Mouse (Mus musculus): ENCODE data around the gene Pde10a. TPM values are rescaled to one million over a fixed set of nuclear protein-coding genes. Genes with fewer than 3 reads are reported as not detected.
"Not testable (repeated sequence)": the region's sequence is repeated elsewhere in the genome, so short reads cannot be mapped to it uniquely, and the experiment has no call there.

Pde10a gene
- polyA plus RNA-seq, 1 experiment from 2014 or later: 4.8 TPM

DNA sequence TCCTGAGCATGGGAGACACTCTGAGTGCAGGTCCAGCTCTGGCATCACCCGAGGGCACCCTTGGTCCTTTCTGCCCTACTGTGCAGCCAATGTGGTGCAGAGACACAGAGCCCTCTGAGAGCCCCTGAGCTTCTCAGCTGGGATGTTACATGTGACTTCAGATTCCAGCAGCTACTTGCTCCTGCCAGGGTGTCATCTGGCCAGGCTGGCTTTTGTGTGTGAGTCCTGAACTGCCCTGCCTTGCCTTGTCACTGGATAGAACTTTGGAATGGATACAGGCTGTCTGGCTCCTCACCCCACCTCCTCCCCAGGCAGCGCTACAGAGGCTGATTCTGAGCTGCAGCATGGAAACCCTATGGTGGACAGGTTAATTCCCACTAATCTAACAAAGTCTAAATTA lies 149.5 kb downstream of the Pde10a start:
- no peak for ATAC-seq (ENCODE audit: low FRiP score)
- Histone ChIP-seq H3K4me2 (no peak overlapping the region), H3K27me3 (ENCODE audit: control insufficient read depth, insufficient read depth, low read length) (no peaks in the 10 kb centered on the region), H3K9ac (ENCODE audit: low read length) (no peak overlapping the region), H3K27ac (ENCODE audit: low read depth, low read length) (no peak overlapping the region), H3K4me1 (ENCODE audit: control insufficient read depth, insufficient read depth, low read length) (no peaks in the 10 kb centered on the region), H3K9me3 (ENCODE audit: control insufficient read depth, low read length) (no peaks in the 10 kb centered on the region), H3K4me3 (ENCODE audit: low read depth, low read length) (no peak overlapping the region), H3K36me3 (ENCODE audit: control insufficient read depth, insufficient read depth, low read length) (no peaks in the 10 kb centered on the region)
- no peak for DNase-seq (ENCODE audit: low spot score, missing footprints)
- 84% methylated on average over 2 of the region's 2 CpGs for WGBS

- Histone ChIP-seq H3K9me3 (ENCODE audit: control insufficient read depth, low read length) (no peaks in the 10 kb centered on the region), H3K4me2 (no peak overlapping the region), H3K27me3 (ENCODE audit: control insufficient read depth, insufficient read depth, low read length) (no peaks in the 10 kb centered on the region), H3K4me1 (ENCODE audit: control insufficient read depth, insufficient read depth, low read length) (no peaks in the 10 kb centered on the region), H3K36me3 (ENCODE audit: control insufficient read depth, insufficient read depth, low read length) (no peaks in the 10 kb centered on the region), H3K9ac (ENCODE audit: low read length) (no peak overlapping the region), H3K4me3 (ENCODE audit: low read depth, low read length) (no peak overlapping the region), H3K27ac (ENCODE audit: low read depth, low read length) (no peak overlapping the region)
- DNase-seq (ENCODE audit: low spot score, missing footprints) (no peak), ATAC-seq (ENCODE audit: low FRiP score) (no peak)
- WGBS: 71% methylated on average over 7 of the region's 7 CpGs
These were observed 161.2 kb downstream of the Pde10a start for GRCm38 (mm10) chr17:8686356-8686755.

DNA sequence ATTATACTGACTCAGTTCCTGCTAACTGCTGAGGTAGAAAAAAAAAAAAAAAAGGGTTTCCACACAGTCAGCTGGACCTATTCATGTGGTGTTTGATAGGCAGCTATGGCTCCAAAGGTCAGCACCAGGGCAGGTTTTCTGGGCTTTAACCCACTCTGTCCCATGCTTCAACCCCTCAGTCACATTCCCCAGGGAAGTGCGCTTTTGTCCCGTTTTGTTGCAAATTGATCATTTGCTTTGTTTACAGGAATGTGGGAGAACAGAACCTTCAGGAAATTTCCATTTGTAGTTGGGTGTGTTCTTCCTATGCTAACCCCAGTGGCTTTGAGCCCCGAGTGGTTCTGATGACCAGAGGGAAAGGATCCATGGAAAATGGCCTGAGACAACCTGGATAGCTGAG lies 162.9 kb downstream of the Pde10a start:
- ATAC-seq (ENCODE audit: low FRiP score) (no peak), DNase-seq (ENCODE audit: low spot score, missing footprints) (no peak)
- Histone ChIP-seq H3K27ac (ENCODE audit: low read depth, low read length) (no peak overlapping the region), H3K36me3 (ENCODE audit: control insufficient read depth, insufficient read depth, low read length) (no peaks in the 10 kb centered on the region), H3K4me1 (ENCODE audit: control insufficient read depth, insufficient read depth, low read length) (no peaks in the 10 kb centered on the region), H3K4me3 (ENCODE audit: low read depth, low read length) (no peak overlapping the region), H3K4me2 (no peak overlapping the region), H3K9ac (ENCODE audit: low read length) (no peak overlapping the region), H3K9me3 (ENCODE audit: control insufficient read depth, low read length) (no peaks in the 10 kb centered on the region), H3K27me3 (ENCODE audit: control insufficient read depth, insufficient read depth, low read length) (no peaks in the 10 kb centered on the region)
- 67% methylated on average over 3 of the region's 3 CpGs for WGBS

DNA sequence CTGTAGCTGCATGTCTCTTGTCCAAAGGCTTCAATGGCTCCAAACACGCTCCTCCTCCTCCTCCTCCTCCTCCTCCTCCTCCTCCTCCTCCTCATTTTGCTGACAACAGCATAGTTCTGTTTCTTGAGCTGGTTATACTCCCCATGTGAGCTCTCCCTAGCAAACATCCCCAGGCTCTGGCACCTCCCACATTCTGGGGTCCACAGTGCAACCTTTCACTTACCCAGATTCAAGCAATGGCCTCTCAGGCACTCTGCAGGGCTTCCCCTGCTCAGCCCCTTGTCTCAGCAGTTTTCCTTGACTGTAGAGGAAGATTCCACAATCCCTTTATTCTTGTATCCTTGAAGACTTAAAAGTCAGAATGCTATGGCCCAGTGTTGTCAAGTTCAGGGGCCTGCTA lies 173.1 kb downstream of the Pde10a start:
- DNase-seq (ENCODE audit: low spot score, missing footprints) (no peak), ATAC-seq (ENCODE audit: low FRiP score) (no peak)
- Histone ChIP-seq H3K4me1 (ENCODE audit: control insufficient read depth, insufficient read depth, low read length) (no peaks in the 10 kb centered on the region), H3K27me3 (ENCODE audit: control insufficient read depth, insufficient read depth, low read length) (no peaks in the 10 kb centered on the region), H3K4me2 (no peak overlapping the region), H3K9ac (ENCODE audit: low read length) (no peak overlapping the region), H3K9me3 (ENCODE audit: control insufficient read depth, low read length) (no peaks in the 10 kb centered on the region), H3K4me3 (ENCODE audit: low read depth, low read length) (no peak overlapping the region), H3K36me3 (ENCODE audit: control insufficient read depth, insufficient read depth, low read length) (no peaks in the 10 kb centered on the region), H3K27ac (ENCODE audit: low read depth, low read length) (no peak overlapping the region)
- 79% methylated on average over 1 of the region's 1 CpGs for WGBS

GRCm38 (mm10) chr17:8698793-8699192 lies 173.6 kb downstream of the Pde10a start:
- no peak overlapping the region for H3K4me3 ChIP-seq (ENCODE audit: low read depth, low read length)
- no peaks in the 10 kb centered on the region for H3K9me3 ChIP-seq (ENCODE audit: control insufficient read depth, low read length)
- no peaks in the 10 kb centered on the region for H3K36me3 ChIP-seq (ENCODE audit: control insufficient read depth, insufficient read depth, low read length)
- ATAC-seq (ENCODE audit: low FRiP score) (no peak), DNase-seq (ENCODE audit: low spot score, missing footprints) (no peak)
- H3K9ac ChIP-seq (ENCODE audit: low read length): no peak overlapping the region
- no peak overlapping the region for H3K27ac ChIP-seq (ENCODE audit: low read depth, low read length)
- H3K4me2 ChIP-seq: no peak overlapping the region
- WGBS: 68% methylated on average over 3 of the region's 3 CpGs
- no peaks in the 10 kb centered on the region for H3K4me1 ChIP-seq (ENCODE audit: control insufficient read depth, insufficient read depth, low read length)
- no peaks in the 10 kb centered on the region for H3K27me3 ChIP-seq (ENCODE audit: control insufficient read depth, insufficient read depth, low read length)

GRCm38 (mm10) chr17:8701096-8701495 lies 175.9 kb downstream of the Pde10a start:
- no peaks in the 10 kb centered on the region for H3K4me1 ChIP-seq (ENCODE audit: control insufficient read depth, insufficient read depth, low read length)
- WGBS: 78% methylated on average over 7 of the region's 7 CpGs
- H3K36me3 ChIP-seq (ENCODE audit: control insufficient read depth, insufficient read depth, low read length): no peaks in the 10 kb centered on the region
- ATAC-seq (ENCODE audit: low FRiP score) (no peak), DNase-seq (ENCODE audit: low spot score, missing footprints) (no peak)
- H3K9me3 ChIP-seq (ENCODE audit: control insufficient read depth, low read length): no peaks in the 10 kb centered on the region
- no peak overlapping the region for H3K9ac ChIP-seq (ENCODE audit: low read length)
- H3K4me2 ChIP-seq: no peak overlapping the region
- H3K27ac ChIP-seq (ENCODE audit: low read depth, low read length): no peak overlapping the region
- no peaks in the 10 kb centered on the region for H3K27me3 ChIP-seq (ENCODE audit: control insufficient read depth, insufficient read depth, low read length)
- H3K4me3 ChIP-seq (ENCODE audit: low read depth, low read length): no peak overlapping the region

DNA sequence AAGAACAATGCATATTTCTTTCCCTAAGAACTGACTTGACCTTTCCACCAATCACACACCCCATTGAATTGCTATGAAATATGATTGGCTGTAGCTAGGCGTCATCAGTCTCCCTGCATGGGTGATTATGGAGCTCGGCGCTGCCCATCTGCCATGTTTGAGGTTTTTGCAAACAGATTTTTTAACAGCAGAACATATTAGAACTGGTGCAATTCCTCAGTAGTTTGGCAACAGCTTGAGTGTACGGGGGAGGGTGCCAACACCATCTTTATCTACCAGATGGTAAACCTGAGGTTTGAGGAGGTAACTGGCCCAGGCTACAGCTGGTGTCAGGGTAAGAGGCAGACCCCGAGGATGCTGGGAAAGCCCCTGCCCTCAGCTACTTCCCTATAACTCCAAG lies 177.3 kb downstream of the Pde10a start:
- ATAC-seq (ENCODE audit: low FRiP score) (no peak), DNase-seq (ENCODE audit: low spot score, missing footprints) (no peak)
- WGBS: 94% methylated on average over 5 of the region's 5 CpGs
- Histone ChIP-seq H3K9me3 (ENCODE audit: control insufficient read depth, low read length) (no peaks in the 10 kb centered on the region), H3K4me2 (no peak overlapping the region), H3K9ac (ENCODE audit: low read length) (no peak overlapping the region), H3K4me3 (ENCODE audit: low read depth, low read length) (no peak overlapping the region), H3K36me3 (ENCODE audit: control insufficient read depth, insufficient read depth, low read length) (no peaks in the 10 kb centered on the region), H3K27ac (ENCODE audit: low read depth, low read length) (no peak overlapping the region), H3K27me3 (ENCODE audit: control insufficient read depth, insufficient read depth, low read length) (no peaks in the 10 kb centered on the region), H3K4me1 (ENCODE audit: control insufficient read depth, insufficient read depth, low read length) (no peaks in the 10 kb centered on the region)

GRCm38 (mm10) chr17:8708006-8708405 lies 182.8 kb downstream of the Pde10a start:
- Histone ChIP-seq H3K27me3 (ENCODE audit: control insufficient read depth, insufficient read depth, low read length) (no peaks in the 10 kb centered on the region), H3K4me3 (ENCODE audit: low read depth, low read length) (no peak overlapping the region), H3K9ac (ENCODE audit: low read length) (no peak overlapping the region), H3K36me3 (ENCODE audit: control insufficient read depth, insufficient read depth, low read length) (no peaks in the 10 kb centered on the region), H3K9me3 (ENCODE audit: control insufficient read depth, low read length) (no peaks in the 10 kb centered on the region), H3K4me2 (no peak overlapping the region), H3K27ac (ENCODE audit: low read depth, low read length) (no peak overlapping the region), H3K4me1 (ENCODE audit: control insufficient read depth, insufficient read depth, low read length) (no peaks in the 10 kb centered on the region)
- DNase-seq (ENCODE audit: low spot score, missing footprints): no peak
- no peak for ATAC-seq (ENCODE audit: low FRiP score)

DNA sequence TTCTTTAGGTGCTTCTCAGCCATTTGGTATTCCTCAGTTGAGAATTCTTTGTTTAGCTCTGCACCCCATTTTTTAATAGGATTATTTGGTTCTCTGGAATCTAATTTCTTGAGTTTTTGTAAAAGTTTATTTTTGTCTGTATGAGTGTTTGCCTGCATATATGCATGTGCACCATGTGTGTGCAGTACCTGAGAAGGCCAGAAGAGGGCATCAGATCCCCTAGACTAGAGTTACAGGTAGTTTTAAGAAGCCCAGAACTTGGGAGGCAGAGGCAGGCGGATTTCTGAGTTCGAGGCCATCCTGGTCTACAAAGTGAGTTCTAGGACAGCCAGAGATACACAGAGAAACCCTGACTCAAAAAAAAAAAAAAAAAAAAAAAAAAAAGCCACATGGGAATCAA lies 187.6 kb downstream of the Pde10a start:
- H3K27ac ChIP-seq (ENCODE audit: low read depth, low read length); H3K9me3 ChIP-seq (ENCODE audit: control insufficient read depth, low read length); H3K4me3 ChIP-seq (ENCODE audit: low read depth, low read length); DNase-seq (ENCODE audit: low spot score, missing footprints); ATAC-seq (ENCODE audit: low FRiP score); H3K4me2 ChIP-seq; H3K36me3 ChIP-seq (ENCODE audit: control insufficient read depth, insufficient read depth, low read length); H3K9ac ChIP-seq (ENCODE audit: low read length); H3K4me1 ChIP-seq (ENCODE audit: control insufficient read depth, insufficient read depth, low read length); H3K27me3 ChIP-seq (ENCODE audit: control insufficient read depth, insufficient read depth, low read length): not testable (repeated sequence)
- 91% methylated on average over 2 of the region's 2 CpGs for WGBS

- H3K9ac ChIP-seq (ENCODE audit: low read length): no peak overlapping the region
- H3K36me3 ChIP-seq (ENCODE audit: control insufficient read depth, insufficient read depth, low read length): no peaks in the 10 kb centered on the region
- H3K4me2 ChIP-seq: no peak overlapping the region
- WGBS: 83% methylated on average over 10 of the region's 10 CpGs
- H3K4me3 ChIP-seq (ENCODE audit: low read depth, low read length): no peak overlapping the region
- no peak overlapping the region for H3K27ac ChIP-seq (ENCODE audit: low read depth, low read length)
- DNase-seq (ENCODE audit: low spot score, missing footprints): no peak
- no peaks in the 10 kb centered on the region for H3K27me3 ChIP-seq (ENCODE audit: control insufficient read depth, insufficient read depth, low read length)
- ATAC-seq (ENCODE audit: low FRiP score): no peak
- H3K9me3 ChIP-seq (ENCODE audit: control insufficient read depth, low read length): no peaks in the 10 kb centered on the region
- no peaks in the 10 kb centered on the region for H3K4me1 ChIP-seq (ENCODE audit: control insufficient read depth, insufficient read depth, low read length)
These were observed 195.8 kb downstream of the Pde10a start for GRCm38 (mm10) chr17:8720961-8721360.

Data from midbrain, embryonic 11.5 days (tissue).